Mouse (Mus musculus) liver, postnatal 0 days (tissue): Measurements from ENCODE around the gene Casp8ap2.

Experiments
- CTCF ChIP-seq: sonication (generic); IDR thresholded peaks from 2 replicates; pipeline ENCODE4 v1.5.1; 2016; ENCODE audit warnings: antibody characterized with exemption, low read depth
- EP300 ChIP-seq: IDR thresholded peaks from 2 replicates; pipeline ENCODE4 v1.6.1; 2016; ENCODE audit warnings: antibody characterized with exemption, low read depth, mild to moderate bottlenecking

DNA sequence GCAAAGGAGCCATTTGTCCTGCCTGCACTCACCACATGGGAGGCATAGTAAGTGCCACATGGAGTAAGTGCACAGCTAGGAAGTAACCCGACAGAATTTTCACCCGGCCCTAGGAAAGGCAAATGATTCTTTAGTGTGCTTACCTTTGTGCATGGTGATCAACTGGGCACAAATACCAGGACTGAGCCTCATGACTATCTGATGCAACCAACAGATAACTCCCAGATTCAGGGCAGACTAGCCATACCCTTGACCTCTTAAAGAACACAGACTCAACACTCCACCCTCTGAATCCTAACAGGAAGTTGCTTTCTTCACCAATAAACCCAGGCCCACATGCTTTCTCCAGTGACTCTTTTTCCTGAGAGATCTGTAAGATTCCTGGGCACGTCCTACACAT is 43.8 kb upstream of the Casp8ap2 start:
- TF ChIP-seq EP300: no peak
- no peak for TF ChIP-seq CTCF
